Mouse (Mus musculus): ENCODE results near the gene Klhl26. TPM values are rescaled to one million over a fixed set of nuclear protein-coding genes. Genes with fewer than 3 reads are reported as not detected.

Klhl26 gene
- polyA plus RNA-seq, 1 experiment from 2014 or later: 9.3 TPM

GRCm38 (mm10) chr8:70469295-70469916, 7.4 kb downstream of the Klhl26 start:
- peak; percentile 71 for ATAC-seq
- no peaks in the 10 kb centered on the region for H3K27me3 ChIP-seq (replicated peaks; ENCODE audit: control insufficient read depth, insufficient read depth, low read length)
- H3K4me2 ChIP-seq (replicated peaks; ENCODE audit: low read depth): peak overlapping the region; percentile 37
- H3K9ac ChIP-seq (ENCODE audit: low read depth, low read length): no peak overlapping the region
- H3K9me3 ChIP-seq (ENCODE audit: control insufficient read depth): no peaks in the 10 kb centered on the region
- H3K4me1 ChIP-seq (replicated peaks; ENCODE audit: control insufficient read depth, insufficient read depth, low read length): peaks cover 5% of the 10 kb centered on the region
- no peak for TF ChIP-seq CTCF (IDR thresholded peaks at IDR 0.05; ENCODE audit: low read depth)
- WGBS: 28% methylated on average over 10 of the region's 10 CpGs
- H3K4me3 ChIP-seq (ENCODE audit: low read depth, low read length): no peak overlapping the region
- H3K27ac ChIP-seq (ENCODE audit: low read depth, low read length): peak overlapping the region; percentile 60
- H3K36me3 ChIP-seq (ENCODE audit: control insufficient read depth, insufficient read depth): peaks cover 7% of the 10 kb centered on the region; the same call in 1 of the 2 replicates

DNA sequence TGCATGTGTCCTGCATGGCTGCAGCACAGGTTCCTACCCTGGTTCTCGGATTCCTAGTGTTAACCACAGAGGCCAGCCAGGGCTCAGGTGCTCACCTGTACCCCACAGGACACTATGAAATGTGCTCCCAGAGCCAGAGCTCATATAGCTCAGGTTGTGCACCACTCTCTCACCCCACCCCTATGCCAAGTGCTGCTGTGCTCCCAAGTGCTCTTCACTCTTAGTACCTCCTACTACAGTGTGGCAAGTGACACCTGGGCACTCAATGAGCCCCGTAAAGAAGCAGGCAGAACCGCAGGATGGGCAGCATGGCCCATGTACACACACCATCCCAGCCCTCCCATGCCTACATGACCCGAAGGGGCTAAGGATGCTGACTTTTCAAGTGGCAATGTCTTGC, 8.0 kb downstream of the Klhl26 start:
- Histone ChIP-seq H3K4me3 (ENCODE audit: low read depth, low read length) (no peak overlapping the region), H3K9ac (ENCODE audit: low read depth, low read length) (no peak overlapping the region), H3K9me3 (ENCODE audit: control insufficient read depth) (no peaks in the 10 kb centered on the region), H3K4me1 (replicated peaks; ENCODE audit: control insufficient read depth, insufficient read depth, low read length) (peaks cover 5% of the 10 kb centered on the region), H3K36me3 (ENCODE audit: control insufficient read depth, insufficient read depth) (peaks cover 7% of the 10 kb centered on the region; the same call in 1 of the 2 replicates), H3K27me3 (replicated peaks; ENCODE audit: control insufficient read depth, insufficient read depth, low read length) (no peaks in the 10 kb centered on the region), H3K27ac (ENCODE audit: low read depth, low read length) (no peak overlapping the region), H3K4me2 (replicated peaks; ENCODE audit: low read depth) (no peak overlapping the region)
- 85% methylated on average over 4 of the region's 4 CpGs for WGBS
- no peak for ATAC-seq
- no peak for TF ChIP-seq CTCF (IDR thresholded peaks at IDR 0.05; ENCODE audit: low read depth)

DNA sequence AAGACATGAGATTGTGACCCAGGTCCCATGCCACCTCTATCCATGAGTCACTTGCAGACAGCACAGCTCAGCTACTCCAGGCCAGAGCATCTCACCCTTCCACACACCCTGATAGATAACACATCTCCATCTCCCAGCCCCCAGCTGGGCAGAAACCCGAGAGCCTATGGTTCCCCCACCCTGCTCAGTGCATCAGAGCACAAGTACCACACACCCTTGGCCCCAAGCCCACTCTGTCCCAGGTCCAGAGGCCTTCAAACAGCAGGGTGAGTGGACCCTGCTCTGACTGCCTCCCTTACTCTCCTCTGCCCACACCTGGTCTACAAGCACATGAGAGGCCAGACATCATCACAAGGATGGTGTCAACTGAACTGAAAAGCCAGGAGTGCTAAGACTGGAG, 8.9 kb downstream of the Klhl26 start:
- no peak for TF ChIP-seq CTCF (IDR thresholded peaks at IDR 0.05; ENCODE audit: low read depth)
- H3K27me3 ChIP-seq (replicated peaks; ENCODE audit: control insufficient read depth, insufficient read depth, low read length): no peaks in the 10 kb centered on the region
- H3K4me1 ChIP-seq (replicated peaks; ENCODE audit: control insufficient read depth, insufficient read depth, low read length): peaks cover 5% of the 10 kb centered on the region
- WGBS: 57% methylated on average over 1 of the region's 1 CpGs
- no peak overlapping the region for H3K27ac ChIP-seq (ENCODE audit: low read depth, low read length)
- H3K4me3 ChIP-seq (ENCODE audit: low read depth, low read length): no peak overlapping the region
- peaks cover 7% of the 10 kb centered on the region; the same call in 1 of the 2 replicates for H3K36me3 ChIP-seq (ENCODE audit: control insufficient read depth, insufficient read depth)
- ATAC-seq: no peak
- H3K4me2 ChIP-seq (replicated peaks; ENCODE audit: low read depth): no peak overlapping the region
- H3K9ac ChIP-seq (ENCODE audit: low read depth, low read length): no peak overlapping the region
- no peaks in the 10 kb centered on the region for H3K9me3 ChIP-seq (ENCODE audit: control insufficient read depth)

GRCm38 (mm10) chr8:70467229-70467725, 9.5 kb downstream of the Klhl26 start:
- Histone ChIP-seq H3K9ac (ENCODE audit: low read depth, low read length) (no peak overlapping the region), H3K9me3 (ENCODE audit: control insufficient read depth) (no peaks in the 10 kb centered on the region), H3K4me1 (replicated peaks; ENCODE audit: control insufficient read depth, insufficient read depth, low read length) (peaks cover 5% of the 10 kb centered on the region), H3K4me3 (ENCODE audit: low read depth, low read length) (no peak overlapping the region), H3K36me3 (ENCODE audit: control insufficient read depth, insufficient read depth) (peaks cover 7% of the 10 kb centered on the region; the same call in 1 of the 2 replicates), H3K27me3 (replicated peaks; ENCODE audit: control insufficient read depth, insufficient read depth, low read length) (no peaks in the 10 kb centered on the region), H3K27ac (ENCODE audit: low read depth, low read length) (no peak overlapping the region), H3K4me2 (replicated peaks; ENCODE audit: low read depth) (no peak overlapping the region)
- no peak for TF ChIP-seq CTCF (IDR thresholded peaks at IDR 0.05; ENCODE audit: low read depth)
- no peak for ATAC-seq
- 59% methylated on average over 5 of the region's 5 CpGs for WGBS

- no peak for ATAC-seq
- H3K27me3 ChIP-seq (replicated peaks; ENCODE audit: control insufficient read depth, insufficient read depth, low read length): no peaks in the 10 kb centered on the region
- no peak for TF ChIP-seq CTCF (IDR thresholded peaks at IDR 0.05; ENCODE audit: low read depth)
- peaks cover 7% of the 10 kb centered on the region; the same call in 1 of the 2 replicates for H3K36me3 ChIP-seq (ENCODE audit: control insufficient read depth, insufficient read depth)
- H3K9me3 ChIP-seq (ENCODE audit: control insufficient read depth): no peaks in the 10 kb centered on the region
- no peak overlapping the region for H3K27ac ChIP-seq (ENCODE audit: low read depth, low read length)
- no peak overlapping the region for H3K4me2 ChIP-seq (replicated peaks; ENCODE audit: low read depth)
- H3K4me1 ChIP-seq (replicated peaks; ENCODE audit: control insufficient read depth, insufficient read depth, low read length): peaks cover 5% of the 10 kb centered on the region
- no peak overlapping the region for H3K4me3 ChIP-seq (ENCODE audit: low read depth, low read length)
- WGBS: 53% methylated on average over 11 of the region's 11 CpGs
- no peak overlapping the region for H3K9ac ChIP-seq (ENCODE audit: low read depth, low read length)
These were observed 10.0 kb downstream of the Klhl26 start for GRCm38 (mm10) chr8:70466771-70467170.

GRCm38 (mm10) chr8:70466305-70466704, 10.5 kb downstream of the Klhl26 start:
- Histone ChIP-seq H3K27ac (ENCODE audit: low read depth, low read length) (no peak overlapping the region), H3K4me3 (ENCODE audit: low read depth, low read length) (no peak overlapping the region), H3K4me2 (replicated peaks; ENCODE audit: low read depth) (no peak overlapping the region), H3K9ac (ENCODE audit: low read depth, low read length) (no peak overlapping the region), H3K9me3 (ENCODE audit: control insufficient read depth) (no peaks in the 10 kb centered on the region), H3K27me3 (replicated peaks; ENCODE audit: control insufficient read depth, insufficient read depth, low read length) (no peaks in the 10 kb centered on the region), H3K36me3 (ENCODE audit: control insufficient read depth, insufficient read depth) (peaks cover 7% of the 10 kb centered on the region; the same call in 1 of the 2 replicates), H3K4me1 (replicated peaks; ENCODE audit: control insufficient read depth, insufficient read depth, low read length) (peaks cover 5% of the 10 kb centered on the region)
- WGBS: 80% methylated on average over 4 of the region's 4 CpGs
- no peak for ATAC-seq
- no peak for TF ChIP-seq CTCF (IDR thresholded peaks at IDR 0.05; ENCODE audit: low read depth)
